Mouse (Mus musculus) kidney, embryonic 16.5 days (tissue): ENCODE measurements at regions not wholly inside any gene's neighbourhood (a gene's known extent, or its start where the extent isn't known, plus 50 kb on each side); places are given as distances from the start of the nearest gene placed in this dataset.

Experiments used
- ATAC-seq: fragments of 200-750 bp; cut with Nextera tagmentation; 2 replicates; pipeline ENCODE4 v1.8.0; 2017; ENCODE audit warnings: moderate TSS enrichment; ENCODE audit not compliant: low FRiP score, low TSS enrichment
- H3K27ac ChIP-seq: fragments of 300-500 bp; sonication (generic); 2 replicates; pipeline ENCODE4 v1.5.1; 2014; ENCODE audit warnings: low read length
- H3K27me3 ChIP-seq: fragments of 300-500 bp; sonication (generic); 2 replicates; pipeline ENCODE4 v1.6.1; 2014; ENCODE audit warnings: low read length, control low read depth, mixed read lengths; ENCODE audit not compliant: insufficient read depth
- H3K36me3 ChIP-seq: fragments of 300-500 bp; sonication (generic); 2 replicates; pipeline ENCODE4 v1.6.1; 2014; ENCODE audit warnings: low read length, control low read depth, mixed read lengths; ENCODE audit not compliant: insufficient read depth
- H3K4me1 ChIP-seq: fragments of 300-500 bp; sonication (generic); 2 replicates; pipeline ENCODE4 v1.6.1; 2014; ENCODE audit warnings: low read length, control low read depth, mixed read lengths; ENCODE audit not compliant: insufficient read depth
- H3K4me2 ChIP-seq: fragments of 300-500 bp; sonication (generic); replicated peaks from 2 replicates; pipeline ENCODE4 v1.6.1; 2014; ENCODE audit warnings: low read depth, low read length
- H3K4me3 ChIP-seq: fragments of 300-500 bp; sonication (generic); 2 replicates; pipeline ENCODE4 v1.5.1; 2014; ENCODE audit warnings: mild to moderate bottlenecking, low read length
- H3K9ac ChIP-seq: fragments of 300-500 bp; sonication (generic); replicated peaks from 2 replicates; pipeline ENCODE4 v1.6.1; 2014; ENCODE audit warnings: low read length
- H3K9me3 ChIP-seq: fragments of 300-500 bp; sonication (generic); 2 replicates; pipeline ENCODE4 v1.6.1; 2016; ENCODE audit warnings: low read length, control low read depth
- WGBS: fragments of 180-500 bp; shearing (Covaris S2); extraction: QIAGEN DNeasy Blood & Tissue Kit; methylation state at CpG from one replicate; pipeline ENCODE4 v1.1.7; 2014; 5-methylcytosine and 5-hydroxymethylcytosine counted together

DNA sequence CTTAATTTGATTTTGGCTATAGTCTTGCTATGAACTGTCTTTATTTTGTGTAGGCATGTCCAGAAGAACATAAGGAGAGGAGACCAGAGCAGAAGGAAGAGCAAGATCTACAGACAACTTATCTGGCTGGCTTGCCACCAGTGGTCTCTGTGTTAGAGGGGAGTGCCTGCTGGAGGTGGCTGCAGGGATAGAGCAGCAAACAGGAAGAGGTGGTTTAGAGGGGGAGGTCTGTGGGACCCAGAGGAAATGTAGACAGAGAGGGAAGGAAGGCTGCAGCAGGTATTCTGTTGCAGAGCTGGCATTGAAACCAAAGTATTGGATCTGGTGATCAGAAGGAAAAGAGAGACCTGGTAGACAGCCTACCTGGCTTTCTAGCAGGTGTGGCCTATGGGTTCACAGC lies 327.0 kb upstream of the Chl1 start:
- no peak for ATAC-seq
- Histone ChIP-seq H3K27ac (no peak overlapping the region), H3K27me3 (no peaks in the 10 kb centered on the region), H3K36me3 (no peaks in the 10 kb centered on the region), H3K9me3 (no peaks in the 10 kb centered on the region), H3K9ac (no peak overlapping the region), H3K4me1 (no peaks in the 10 kb centered on the region), H3K4me2 (no peak overlapping the region), H3K4me3 (no peak overlapping the region)

DNA sequence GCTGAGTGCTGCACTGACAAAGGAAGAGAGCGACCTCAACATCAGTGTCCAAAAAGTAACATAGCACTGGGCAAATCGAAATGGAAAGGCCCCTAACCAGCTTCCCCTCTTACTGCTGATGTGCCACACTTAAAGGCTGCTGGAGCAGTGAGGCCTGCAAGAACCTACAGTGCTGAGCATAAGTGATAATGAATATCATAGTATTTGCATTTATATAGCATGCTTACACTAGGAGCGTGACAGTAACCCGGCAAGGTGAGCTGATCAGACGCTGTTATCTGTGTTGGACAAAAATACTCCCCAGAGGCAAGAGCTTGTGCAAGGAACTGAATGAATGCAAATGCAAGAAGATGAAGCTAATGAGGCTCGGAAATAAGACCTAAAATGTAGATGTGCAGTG lies 313.5 kb upstream of the Chl1 start:
- no peak overlapping the region for H3K4me3 ChIP-seq
- no peak overlapping the region for H3K27ac ChIP-seq
- no peaks in the 10 kb centered on the region for H3K36me3 ChIP-seq
- H3K9ac ChIP-seq, result no peak overlapping the region
- H3K27me3 ChIP-seq, result no peaks in the 10 kb centered on the region
- H3K9me3 ChIP-seq, result no peaks in the 10 kb centered on the region
- no peak for ATAC-seq
- WGBS, result 84% methylated on average over 6 of the region's 6 CpGs
- H3K4me2 ChIP-seq, result no peak overlapping the region
- no peaks in the 10 kb centered on the region for H3K4me1 ChIP-seq

DNA sequence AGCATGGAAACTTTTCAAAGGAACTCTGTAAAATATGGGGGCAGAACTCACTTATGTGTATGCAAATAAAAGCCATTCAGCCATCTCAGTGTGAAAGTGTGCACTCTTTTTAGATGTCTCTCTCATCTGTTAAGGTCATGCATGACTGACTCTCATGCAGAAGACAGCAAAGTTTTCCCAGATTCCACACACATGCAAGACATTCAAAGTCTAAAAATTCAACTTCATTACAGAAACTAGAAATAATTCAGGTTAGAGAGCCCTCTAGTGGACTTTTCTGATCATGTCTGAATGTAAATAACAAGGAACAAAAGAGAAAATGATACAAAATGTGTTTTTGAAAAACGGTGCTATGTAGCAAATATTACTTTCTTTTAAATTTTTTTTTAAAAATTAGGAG lies 308.8 kb upstream of the Chl1 start:
- Histone ChIP-seq H3K27ac (no peak overlapping the region), H3K36me3 (no peaks in the 10 kb centered on the region), H3K4me3 (no peak overlapping the region), H3K9me3 (no peaks in the 10 kb centered on the region), H3K4me1 (no peaks in the 10 kb centered on the region), H3K9ac (no peak overlapping the region), H3K27me3 (no peaks in the 10 kb centered on the region), H3K4me2 (no peak overlapping the region)
- no peak for ATAC-seq
- WGBS, result 13% methylated on average over 1 of the region's 1 CpGs

DNA sequence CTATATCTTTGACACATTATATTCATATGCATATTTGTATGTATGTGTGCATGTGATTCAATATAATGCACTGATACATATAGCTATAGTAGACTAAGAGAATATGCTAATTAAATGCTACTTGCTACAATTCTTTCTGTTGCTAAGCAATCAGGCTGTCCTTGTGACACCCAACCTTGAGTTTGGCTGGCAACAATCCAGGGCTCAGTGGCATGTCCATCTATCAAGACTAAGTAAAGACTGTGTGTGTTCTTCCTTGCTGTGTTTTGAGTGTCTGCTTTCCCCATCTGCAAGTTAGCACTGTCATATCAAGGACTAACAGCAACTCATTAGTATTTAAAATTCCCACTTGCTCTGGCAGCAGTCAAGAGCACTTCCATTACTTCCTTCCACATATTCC lies 301.2 kb upstream of the Chl1 start:
- H3K4me2 ChIP-seq, result no peak overlapping the region
- H3K4me1 ChIP-seq, result no peaks in the 10 kb centered on the region
- no peaks in the 10 kb centered on the region for H3K36me3 ChIP-seq
- H3K9me3 ChIP-seq, result no peaks in the 10 kb centered on the region
- H3K4me3 ChIP-seq, result no peak overlapping the region
- H3K9ac ChIP-seq, result no peak overlapping the region
- ATAC-seq, result no peak
- H3K27me3 ChIP-seq, result no peaks in the 10 kb centered on the region
- no peak overlapping the region for H3K27ac ChIP-seq

DNA sequence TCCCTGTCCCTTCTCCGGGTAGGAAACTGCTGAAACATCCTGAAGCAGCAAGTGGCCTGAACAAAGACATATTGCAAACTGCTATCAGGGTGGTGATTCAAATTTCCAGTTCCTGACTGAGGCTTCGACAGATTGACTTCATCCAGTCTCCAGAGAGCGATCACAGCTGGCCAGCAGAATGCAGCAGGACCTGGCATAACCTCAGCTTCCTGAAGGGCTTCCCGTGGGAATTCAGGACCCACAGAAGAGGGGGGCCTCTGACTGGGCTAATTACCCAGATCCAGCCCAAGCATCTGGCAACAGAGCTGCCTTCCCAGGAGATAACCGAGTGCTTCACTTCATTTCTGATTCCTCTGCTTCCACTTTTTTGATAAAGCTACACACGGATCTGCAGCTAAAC lies 297.2 kb upstream of the Chl1 start:
- H3K4me3 ChIP-seq, result no peak overlapping the region
- H3K27me3 ChIP-seq, result no peaks in the 10 kb centered on the region
- 44% methylated on average over 6 of the region's 6 CpGs for WGBS
- no peak for ATAC-seq
- peaks cover 3% of the 10 kb centered on the region; the same call in 1 of the 2 replicates for H3K9me3 ChIP-seq
- H3K4me1 ChIP-seq, result no peaks in the 10 kb centered on the region
- no peak overlapping the region for H3K4me2 ChIP-seq
- H3K36me3 ChIP-seq, result no peaks in the 10 kb centered on the region
- H3K27ac ChIP-seq, result no peak overlapping the region
- H3K9ac ChIP-seq, result no peak overlapping the region

DNA sequence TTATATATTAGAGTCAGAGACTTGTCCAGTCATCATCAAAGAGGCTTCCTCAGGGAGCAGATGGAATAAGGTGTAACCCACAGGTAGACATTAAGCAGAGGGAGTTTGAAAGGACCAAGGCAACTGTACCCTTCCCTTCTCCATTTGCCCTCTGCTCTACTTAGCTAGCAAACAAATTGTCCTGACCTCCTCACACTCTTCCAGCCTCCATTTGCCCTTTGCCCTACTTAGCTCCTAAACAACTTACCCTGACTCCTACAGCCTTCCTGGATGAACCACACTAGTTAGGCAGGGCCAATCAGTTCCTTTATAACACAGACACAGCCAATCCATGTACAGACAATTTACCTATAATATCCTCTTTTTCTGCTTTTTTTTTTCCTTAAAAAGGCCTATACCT lies 273.5 kb upstream of the Chl1 start:
- Histone ChIP-seq H3K36me3 (no peaks in the 10 kb centered on the region), H3K4me1 (no peaks in the 10 kb centered on the region), H3K27me3 (no peaks in the 10 kb centered on the region), H3K4me3 (no peak overlapping the region), H3K27ac (no peak overlapping the region), H3K4me2 (no peak overlapping the region), H3K9ac (no peak overlapping the region), H3K9me3 (no peaks in the 10 kb centered on the region)
- no peak for ATAC-seq

DNA sequence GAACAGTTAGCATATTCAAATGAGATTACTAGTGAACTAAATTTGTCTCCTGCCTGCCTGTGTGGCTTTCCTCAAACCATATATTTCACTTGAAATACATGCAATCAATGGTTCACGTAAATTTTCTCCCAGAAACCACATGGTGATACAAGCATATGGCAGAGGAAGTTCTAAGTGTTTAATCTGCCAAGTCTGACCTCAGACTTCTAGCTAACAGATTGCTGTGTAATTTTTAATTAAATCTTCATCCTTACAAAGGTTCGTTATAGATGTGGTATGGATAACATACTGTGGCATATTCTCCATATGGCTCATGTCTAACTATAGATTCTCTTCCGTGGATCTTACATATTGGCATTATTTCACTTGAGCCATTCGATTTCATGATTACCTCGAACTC lies 241.4 kb upstream of the Chl1 start:
- WGBS, result 90% methylated on average over 5 of the region's 5 CpGs
- no peak overlapping the region for H3K27ac ChIP-seq
- no peak overlapping the region for H3K4me2 ChIP-seq

DNA sequence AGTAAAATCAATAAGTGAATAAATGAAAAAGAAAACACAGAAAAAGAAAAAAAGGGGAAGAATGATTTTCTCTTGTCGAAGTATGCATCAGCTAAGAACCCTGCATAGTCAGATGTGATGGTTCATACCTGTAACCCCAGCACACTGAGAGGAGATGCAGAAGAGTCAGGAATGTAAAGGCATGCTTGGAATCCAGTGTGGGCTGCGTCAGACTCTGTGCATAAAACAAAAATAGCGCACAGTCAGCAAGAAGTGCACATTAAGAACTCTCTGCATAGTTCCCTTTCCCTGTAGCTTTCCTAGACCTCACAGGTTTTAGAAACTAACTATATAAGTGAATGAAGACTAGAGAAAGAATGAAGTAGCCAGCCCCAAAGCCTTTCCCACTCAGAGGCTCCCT lies 238.2 kb upstream of the Chl1 start:
- H3K9me3 ChIP-seq, result no peaks in the 10 kb centered on the region
- ATAC-seq, result peak; percentile 54; the same call in 1 of the 2 replicates
- no peak overlapping the region for H3K4me2 ChIP-seq
- H3K4me3 ChIP-seq, result no peak overlapping the region
- no peaks in the 10 kb centered on the region for H3K27me3 ChIP-seq
- H3K27ac ChIP-seq, result no peak overlapping the region
- H3K36me3 ChIP-seq, result no peaks in the 10 kb centered on the region
- H3K4me1 ChIP-seq, result no peaks in the 10 kb centered on the region
- no peak overlapping the region for H3K9ac ChIP-seq
- WGBS, result 71% methylated on average over 3 of the region's 3 CpGs

More for the DNA sequence above, 241.4 kb upstream of the Chl1 start:
- Histone ChIP-seq H3K4me1 (no peaks in the 10 kb centered on the region), H3K4me3 (no peak overlapping the region), H3K9ac (no peak overlapping the region), H3K27me3 (no peaks in the 10 kb centered on the region), H3K36me3 (no peaks in the 10 kb centered on the region), H3K9me3 (no peaks in the 10 kb centered on the region)
- no peak for ATAC-seq

DNA sequence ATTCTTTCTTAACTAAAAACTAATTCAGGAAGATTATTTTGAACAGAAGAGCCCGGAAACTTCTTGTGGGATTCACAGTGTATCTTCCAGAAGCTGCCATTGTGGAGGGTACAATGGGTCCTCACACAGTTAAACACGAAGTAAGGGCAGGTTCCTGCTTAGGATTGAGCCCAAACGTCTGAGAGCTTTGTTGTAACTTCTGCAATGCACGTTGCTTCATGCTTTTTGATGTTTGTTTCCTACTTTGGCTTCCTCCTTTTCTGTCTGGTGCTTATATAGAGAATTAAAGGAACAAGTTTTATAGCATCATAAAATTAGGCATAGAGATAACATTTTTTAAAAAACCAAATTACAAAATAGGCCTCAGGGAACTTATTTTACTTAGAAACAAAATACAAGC lies 235.3 kb upstream of the Chl1 start:
- Histone ChIP-seq H3K9me3 (no peaks in the 10 kb centered on the region), H3K4me3 (no peak overlapping the region), H3K27ac (no peak overlapping the region), H3K27me3 (no peaks in the 10 kb centered on the region), H3K4me1 (no peaks in the 10 kb centered on the region), H3K4me2 (no peak overlapping the region), H3K9ac (no peak overlapping the region), H3K36me3 (no peaks in the 10 kb centered on the region)
- WGBS, result 59% methylated on average over 4 of the region's 4 CpGs
- ATAC-seq, result no peak

DNA sequence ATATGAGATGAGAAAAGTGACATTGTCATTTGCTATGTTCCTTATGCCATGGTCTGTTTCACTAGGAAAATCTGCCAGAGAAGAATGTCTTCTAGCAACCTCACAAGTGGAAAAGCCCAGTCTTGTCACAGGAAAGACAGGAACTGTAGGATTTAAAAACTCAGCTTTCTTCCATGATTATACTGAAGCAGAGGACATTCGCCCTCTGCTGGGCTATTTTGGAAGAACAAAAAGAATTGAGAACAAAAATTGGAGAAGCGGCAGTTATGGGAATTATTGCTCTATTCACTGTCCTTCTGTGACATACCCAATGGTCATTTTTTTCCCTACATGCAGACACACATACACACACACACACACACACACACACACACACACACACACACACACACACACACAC lies 234.9 kb upstream of the Chl1 start:
- Histone ChIP-seq H3K4me2 (no peak overlapping the region), H3K27ac (no peak overlapping the region), H3K27me3 (no peaks in the 10 kb centered on the region), H3K4me1 (no peaks in the 10 kb centered on the region), H3K9me3 (no peaks in the 10 kb centered on the region), H3K36me3 (no peaks in the 10 kb centered on the region), H3K9ac (no peak overlapping the region), H3K4me3 (no peak overlapping the region)
- ATAC-seq, result no peak
- 24% methylated on average over 2 of the region's 2 CpGs for WGBS

DNA sequence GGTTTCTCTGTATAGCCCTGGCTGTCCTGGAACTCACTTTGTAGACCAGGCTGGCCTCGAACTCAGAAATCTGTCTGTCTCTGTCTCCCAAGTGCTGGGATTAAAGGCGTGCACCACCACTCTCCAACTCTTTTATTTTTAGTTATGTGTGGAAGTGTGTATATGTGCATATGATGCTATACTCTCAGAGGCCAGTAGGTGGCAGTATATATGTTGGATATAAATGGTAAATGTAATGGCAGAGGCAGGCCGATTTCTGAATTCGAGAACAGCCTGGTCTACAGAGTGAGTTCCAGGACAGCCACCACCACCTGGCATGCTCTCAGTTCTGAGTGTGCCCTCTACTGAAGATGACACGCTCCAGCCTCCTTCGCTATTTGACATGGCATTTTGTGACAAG lies 214.4 kb upstream of the Chl1 start:
- H3K9ac ChIP-seq, result no peak overlapping the region
- H3K36me3 ChIP-seq, result no peaks in the 10 kb centered on the region
- ATAC-seq, result no peak
- no peak overlapping the region for H3K4me2 ChIP-seq
- no peak overlapping the region for H3K27ac ChIP-seq
- H3K9me3 ChIP-seq, result no peaks in the 10 kb centered on the region
- WGBS, result 86% methylated on average over 6 of the region's 6 CpGs
- no peaks in the 10 kb centered on the region for H3K27me3 ChIP-seq
- H3K4me3 ChIP-seq, result no peak overlapping the region
- H3K4me1 ChIP-seq, result no peaks in the 10 kb centered on the region
